In genomic region chr11:76518125-76518524, GRCm38 (mm10) we compare ENCODE assay signal across 28 mouse cellular contexts.
"Had no signal": no experiment of that assay in that cellular context is flagged by ENCODE, and none has a peak within 500 bp of the region (broad histone marks: within the 10 kb centered on the region; RNA-seq: fewer than 3 reads in every experiment).

No protein-coding gene starts in this region.

- H3K4me1 ChIP-seq: forebrain, embryonic 15.5 days had no signal

- H3K9me3 ChIP-seq: embryonic facial prominence, embryonic 10.5 days; embryonic facial prominence, embryonic 12.5 days; embryonic facial prominence, embryonic 13.5 days; embryonic facial prominence, embryonic 15.5 days; forebrain, embryonic 10.5 days; forebrain, embryonic 12.5 days; forebrain, embryonic 13.5 days; forebrain, embryonic 15.5 days had no signal

- H3K4me3 ChIP-seq: embryonic facial prominence, embryonic 10.5 days; embryonic facial prominence, embryonic 12.5 days; embryonic facial prominence, embryonic 13.5 days; embryonic facial prominence, embryonic 15.5 days; erythroblast, embryonic 14.5 days; forebrain, embryonic 10.5 days; forebrain, embryonic 12.5 days; forebrain, embryonic 13.5 days; forebrain, embryonic 15.5 days; gastrocnemius, adult 2 months had no signal

- H3K36me3 ChIP-seq: embryonic facial prominence, embryonic 10.5 days; embryonic facial prominence, embryonic 13.5 days; embryonic facial prominence, embryonic 15.5 days; forebrain, embryonic 10.5 days; forebrain, embryonic 15.5 days had no signal

- H3K27ac ChIP-seq: embryonic facial prominence, embryonic 10.5 days; embryonic facial prominence, embryonic 12.5 days; embryonic facial prominence, embryonic 13.5 days; embryonic facial prominence, embryonic 15.5 days; forebrain, embryonic 10.5 days; forebrain, embryonic 12.5 days; forebrain, embryonic 13.5 days; forebrain, embryonic 15.5 days; gastrocnemius, adult 2 months had no signal

- ATAC-seq: forebrain, embryonic 13.5 days; forebrain, embryonic 14.5 days; forebrain, embryonic 15.5 days; forebrain, embryonic 16.5 days; forebrain, postnatal 0 days had no signal

- DNase-seq: cerebellum, adult 18-20 months; cerebellum, adult 2 months; cerebellum, adult 8-10 months; cerebellum, adult 9-10 months; cerebellum, adult 9-11 months; cerebellum, postnatal 10 days; cerebellum, postnatal 14 days; cerebellum, postnatal 25 days; cerebellum, postnatal 36 days; embryo, embryonic 11 days; forebrain, postnatal 0 days; gastrocnemius, adult 2 months; gastrocnemius, postnatal 10 days; gastrocnemius, postnatal 14 days; gastrocnemius, postnatal 25 days; gastrocnemius, postnatal 36 days; heart, adult 18-20 months had no signal

- H3K4me2 ChIP-seq: embryonic facial prominence, embryonic 12.5 days; embryonic facial prominence, embryonic 13.5 days; embryonic facial prominence, embryonic 15.5 days; forebrain, embryonic 12.5 days; forebrain, embryonic 13.5 days; forebrain, embryonic 15.5 days had no signal

- H3K27me3 ChIP-seq: embryonic facial prominence, embryonic 12.5 days; embryonic facial prominence, embryonic 13.5 days; embryonic facial prominence, embryonic 15.5 days; forebrain, embryonic 12.5 days; forebrain, embryonic 13.5 days; forebrain, embryonic 15.5 days had no signal

- H3K9ac ChIP-seq: embryonic facial prominence, embryonic 12.5 days; embryonic facial prominence, embryonic 13.5 days; embryonic facial prominence, embryonic 15.5 days; forebrain, embryonic 12.5 days; forebrain, embryonic 13.5 days; forebrain, embryonic 15.5 days; forebrain, postnatal 0 days had no signal
